Mouse (Mus musculus) thymus, adult 2 months (tissue): ENCODE measurements at regions not wholly inside any gene's neighbourhood (a gene's known extent, or its start where the extent isn't known, plus 50 kb on each side); places are given as distances from the start of the nearest gene placed in this dataset.

ENCODE experiments used
- CTCF ChIP-seq: fragments of 200-500 bp; IDR thresholded peaks from 2 replicates; pipeline ENCODE4 v1.5.1; 2012; ENCODE audit warnings: mild to moderate bottlenecking, control low read depth, low read length, moderate library complexity, borderline replicate concordance; ENCODE audit not compliant: control insufficient read depth, poor library complexity, insufficient read depth; ENCODE audit errors: extremely low read depth
- POLR2A ChIP-seq: fragments of 200-500 bp; IDR thresholded peaks from 2 replicates; pipeline ENCODE4 v1.6.1; 2012; ENCODE audit warnings: mild to moderate bottlenecking, low read length, control low read depth, moderate library complexity; ENCODE audit not compliant: control insufficient read depth, poor library complexity, insufficient read depth; ENCODE audit errors: extremely low read depth

GRCm38 (mm10) chr4:87467600-87467999 lies 237.3 kb upstream of the Slc24a2 start:
- TF ChIP-seq CTCF (no peak), POLR2A (no peak)
